Mouse (Mus musculus): ENCODE results near the gene Ntrk3.

Ntrk3 gene

DNA sequence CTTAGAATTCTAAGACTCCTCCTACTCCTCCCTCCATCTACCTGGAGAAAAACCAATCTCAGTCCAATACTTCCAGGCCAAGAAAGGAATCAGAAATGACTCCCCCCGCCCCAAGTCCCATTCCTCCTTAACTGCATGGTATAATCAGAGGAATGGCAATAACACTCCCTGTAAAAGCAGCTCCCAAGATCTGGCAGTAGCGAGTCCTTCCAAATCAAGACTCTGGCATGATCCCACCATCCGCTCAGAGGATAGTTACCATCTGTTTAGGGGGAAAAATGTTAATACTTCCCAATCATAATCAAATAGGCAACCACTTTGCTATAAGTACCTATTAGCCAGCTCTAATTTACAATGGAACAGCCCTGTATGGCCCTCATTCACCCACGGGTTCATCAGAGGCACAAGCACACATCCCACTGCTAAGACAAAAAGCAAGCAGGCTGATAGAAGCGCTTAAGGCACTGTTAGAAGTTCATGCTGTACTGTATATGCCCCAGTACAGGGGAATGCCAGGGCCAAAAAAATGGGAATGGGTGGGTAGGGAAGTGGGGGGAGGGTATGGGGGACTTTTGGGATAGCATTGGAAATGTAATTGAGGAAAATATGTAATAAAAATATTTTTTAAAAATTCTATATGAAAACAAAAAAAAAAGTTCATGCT, 294.3 kb downstream of the Ntrk3 start:
- DNase-seq (ENCODE audit: low read depth): no peak

- DNase-seq (ENCODE audit: low read depth): no peak
Measured at GRCm38 (mm10) chr7:78441706-78442105, 296.1 kb downstream of the Ntrk3 start.

GRCm38 (mm10) chr7:78440896-78441295, 296.9 kb downstream of the Ntrk3 start:
- no peak for DNase-seq (ENCODE audit: low read depth)

- no peak for DNase-seq (ENCODE audit: low read depth)
Measured at GRCm38 (mm10) chr7:78440476-78440875, 297.3 kb downstream of the Ntrk3 start.

GRCm38 (mm10) chr7:78439361-78440120, 298.3 kb downstream of the Ntrk3 start:
- peak; percentile 2 for DNase-seq (ENCODE audit: low read depth)

- no peak for DNase-seq (ENCODE audit: low read depth)
Measured at GRCm38 (mm10) chr7:78433617-78434144, 304.1 kb downstream of the Ntrk3 start.

- no peak for DNase-seq (ENCODE audit: low read depth)
Measured at GRCm38 (mm10) chr7:78431611-78432010, 306.2 kb downstream of the Ntrk3 start.

- no peak for DNase-seq (ENCODE audit: low read depth)
Measured at GRCm38 (mm10) chr7:78412172-78412571, 325.6 kb downstream of the Ntrk3 start.

DNA sequence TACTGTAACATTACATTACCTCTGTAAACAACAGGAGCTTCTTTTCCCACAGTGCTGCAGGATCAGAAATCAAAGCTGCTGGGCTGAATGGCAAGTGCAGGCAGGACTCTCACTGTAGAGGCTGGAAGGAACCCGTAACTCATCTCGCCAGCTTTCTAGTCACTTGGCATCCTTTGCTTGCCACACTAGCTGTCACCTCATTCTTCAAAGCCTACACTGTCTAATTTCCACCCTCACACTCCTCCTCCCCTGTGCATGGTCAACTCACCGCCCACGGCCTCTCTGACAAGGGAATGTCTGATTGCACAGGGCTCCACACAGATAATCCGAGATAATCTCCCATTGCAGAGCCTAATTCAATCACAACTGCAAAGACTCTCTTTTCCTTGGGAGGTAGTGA, 327.8 kb downstream of the Ntrk3 start:
- DNase-seq (ENCODE audit: low read depth): no peak

GRCm38 (mm10) chr7:78406641-78407291, 331.0 kb downstream of the Ntrk3 start:
- no peak for DNase-seq (ENCODE audit: low read depth)

DNA sequence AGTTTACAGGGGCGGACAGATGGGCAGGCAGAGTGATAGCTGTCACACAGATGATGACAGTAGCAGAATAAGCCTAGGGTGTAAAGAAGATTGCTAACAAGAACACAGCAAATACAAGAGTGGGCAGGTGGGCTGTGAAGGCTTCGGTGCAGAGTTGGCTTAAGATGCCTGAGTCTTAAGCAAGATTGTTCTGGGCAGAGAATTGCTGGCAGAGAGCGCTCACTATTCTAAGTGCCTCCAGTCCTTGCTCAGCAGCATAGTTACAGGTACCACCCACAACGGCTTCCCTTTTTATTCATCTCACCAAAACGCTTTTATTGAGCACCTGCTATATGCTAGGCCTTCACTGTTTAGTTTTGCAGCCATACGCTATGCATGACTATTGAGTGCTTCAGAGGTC, 333.3 kb downstream of the Ntrk3 start:
- no peak for DNase-seq (ENCODE audit: low read depth)

DNA sequence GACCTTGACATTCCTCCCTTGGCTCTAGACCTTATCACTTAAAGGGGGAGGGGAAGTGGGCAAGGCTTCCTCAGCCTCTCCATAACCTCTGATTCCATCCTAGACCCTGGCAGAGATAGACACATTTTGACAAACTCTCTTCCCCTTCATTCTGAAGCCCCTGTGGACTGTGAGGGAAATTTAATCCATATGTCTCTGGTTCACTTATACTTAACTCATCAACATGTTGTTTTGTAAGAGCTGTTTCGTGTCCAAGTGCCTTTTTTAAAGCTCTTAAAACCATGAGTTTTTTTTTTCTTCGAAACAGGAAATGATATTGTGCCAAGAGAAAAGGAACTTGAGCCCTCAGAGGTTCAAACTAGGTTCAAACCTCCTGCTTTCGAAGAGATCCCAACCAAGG, 335.3 kb downstream of the Ntrk3 start:
- no peak for DNase-seq (ENCODE audit: low read depth)

- DNase-seq (ENCODE audit: low read depth): no peak
Measured at GRCm38 (mm10) chr7:78400219-78400618, 337.6 kb downstream of the Ntrk3 start.

- DNase-seq (ENCODE audit: low read depth): no peak
Measured at GRCm38 (mm10) chr7:78398377-78398776, 339.4 kb downstream of the Ntrk3 start.

- no peak for DNase-seq (ENCODE audit: low read depth)
Measured at GRCm38 (mm10) chr7:78397215-78397614, 340.6 kb downstream of the Ntrk3 start.

- no peak for DNase-seq (ENCODE audit: low read depth)
Measured at GRCm38 (mm10) chr7:78390019-78390418, 347.8 kb downstream of the Ntrk3 start.

- DNase-seq (ENCODE audit: low read depth): no peak
Measured at GRCm38 (mm10) chr7:78388101-78388500, 349.7 kb downstream of the Ntrk3 start.

- no peak for DNase-seq (ENCODE audit: low read depth)
Measured at GRCm38 (mm10) chr7:78385971-78386370, 351.8 kb downstream of the Ntrk3 start.

GRCm38 (mm10) chr7:78384111-78384510, 353.7 kb downstream of the Ntrk3 start:
- no peak for DNase-seq (ENCODE audit: low read depth)

DNA sequence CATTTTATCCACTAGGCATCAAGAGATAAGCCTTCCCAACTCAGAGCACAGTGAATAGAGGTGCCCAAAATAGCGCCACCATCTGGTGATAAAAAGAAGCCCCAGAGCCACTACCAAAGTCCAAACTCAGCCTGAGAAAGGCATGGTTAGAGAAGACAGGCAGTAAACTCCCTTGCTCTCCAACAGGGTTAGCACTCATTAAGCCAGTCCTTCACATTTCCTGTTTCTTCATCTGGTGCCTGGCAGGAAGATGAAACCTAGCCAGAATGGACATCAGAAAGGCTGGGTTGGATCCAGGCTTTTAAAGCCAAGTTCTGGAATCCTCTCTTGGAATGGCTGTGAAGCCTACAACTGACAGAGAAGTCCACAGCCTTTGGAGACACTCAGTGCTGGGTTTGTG, 355.7 kb downstream of the Ntrk3 start:
- no peak for DNase-seq (ENCODE audit: low read depth)

DNA sequence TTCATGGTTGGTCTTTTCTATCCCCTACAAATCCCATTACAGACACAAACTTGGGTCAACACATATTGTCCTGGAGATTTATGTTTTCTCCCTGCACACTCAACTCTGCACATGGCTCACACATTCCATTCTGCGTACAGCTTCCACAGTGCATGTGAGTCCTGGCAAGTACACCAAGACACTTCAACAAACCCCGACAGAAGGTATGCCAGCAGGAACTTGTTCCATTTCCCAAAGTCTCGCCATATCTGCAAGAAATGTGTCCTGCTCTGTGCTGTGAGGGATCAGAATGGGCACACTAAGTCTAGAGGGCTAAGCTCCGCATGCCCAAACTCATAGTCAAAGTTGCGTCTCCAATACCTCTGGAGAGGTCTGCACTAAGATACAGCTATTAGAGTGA, 358.0 kb downstream of the Ntrk3 start:
- DNase-seq (ENCODE audit: low read depth): no peak

- no peak for DNase-seq (ENCODE audit: low read depth)
Measured at GRCm38 (mm10) chr7:78378306-78378705, 359.5 kb downstream of the Ntrk3 start.

GRCm38 (mm10) chr7:78376875-78377274, 360.9 kb downstream of the Ntrk3 start:
- no peak for DNase-seq (ENCODE audit: low read depth)

All from NIH3T3 (cell line).